Mouse (Mus musculus): ENCODE measurements around the gene Ckap5.

DNA sequence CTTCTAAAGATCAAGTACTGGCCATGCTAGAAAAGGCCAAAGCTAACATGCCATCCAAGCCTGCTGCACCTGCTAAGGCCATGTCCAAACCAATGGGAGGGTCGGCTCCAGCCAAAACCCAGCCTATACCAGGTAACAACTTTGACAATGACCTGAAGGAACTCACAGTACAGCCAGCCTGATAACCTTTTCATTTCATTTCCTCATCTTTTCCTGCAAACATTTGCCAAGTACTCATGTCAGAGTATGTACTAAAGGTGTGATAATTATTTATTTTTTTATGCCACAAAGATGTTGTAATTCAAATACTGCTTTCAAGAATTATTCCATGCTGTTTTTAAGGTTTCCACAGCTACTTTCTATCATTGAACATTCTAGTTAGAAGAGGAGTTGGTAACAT is 59.7 kb downstream of the Ckap5 start:
- TF ChIP-seq CTCF (IDR thresholded peaks at IDR 0.05; ENCODE audit: borderline replicate concordance, insufficient read depth, low read depth, low read length): no peak
- no peak for TF ChIP-seq POLR2A (IDR thresholded peaks at IDR 0.05; ENCODE audit: borderline replicate concordance, insufficient read depth, low read length)
